Mouse (Mus musculus): ENCODE measurements around the gene Fam114a1.

GRCm38 (mm10) chr5:65022006-65022405, 52.1 kb downstream of the Fam114a1 start:
- no peak for TF ChIP-seq CTCF (conservative IDR thresholded peaks at IDR 0.05; ENCODE audit: low read length)
- no peak for TF ChIP-seq POU5F1 (IDR thresholded peaks at IDR 0.05; ENCODE audit: borderline replicate concordance, low read length)
- no peak for TF ChIP-seq NANOG (IDR thresholded peaks at IDR 0.05; ENCODE audit: borderline replicate concordance, low read length)
